Mouse (Mus musculus) hindbrain, postnatal 0 days (tissue): ENCODE results near the gene Tmsb4x. TPM values are rescaled to one million over a fixed set of nuclear protein-coding genes. Genes with fewer than 3 reads are reported as not detected.

Experiments used
- ATAC-seq: fragments of 200-750 bp; cut with Nextera tagmentation; 2 replicates; pipeline ENCODE4 v1.8.0; 2017; ENCODE audit warnings: mild to moderate bottlenecking, moderate TSS enrichment, moderate library complexity
- DNase-seq: peaks from one replicate; pipeline ENCODE4 v3.0.0-alpha.2; 2015; ENCODE audit warnings: low spot score
- H3K27ac ChIP-seq: fragments of 300-500 bp; sonication (generic); 2 replicates; pipeline ENCODE4 v1.5.1; 2014; ENCODE audit warnings: mild to moderate bottlenecking
- H3K27me3 ChIP-seq: fragments of 300-500 bp; sonication (generic); 2 replicates; pipeline ENCODE4 v1.6.1; 2014; ENCODE audit warnings: low read length, mixed read lengths; ENCODE audit not compliant: insufficient read depth
- H3K36me3 ChIP-seq: fragments of 300-500 bp; sonication (generic); 2 replicates; pipeline ENCODE4 v1.6.1; 2014; ENCODE audit warnings: low read length, mixed read lengths; ENCODE audit not compliant: insufficient read depth
- H3K4me1 ChIP-seq: fragments of 300-500 bp; sonication (generic); 2 replicates; pipeline ENCODE4 v1.6.1; 2014; ENCODE audit warnings: antibody characterized with exemption, low read length, mixed read lengths; ENCODE audit not compliant: insufficient read depth
- H3K4me2 ChIP-seq: fragments of 300-500 bp; sonication (generic); 2 replicates; pipeline ENCODE4 v1.6.1; 2014; ENCODE audit warnings: low read depth, mild to moderate bottlenecking, low read length, moderate library complexity, mixed read lengths
- H3K4me3 ChIP-seq: fragments of 300-500 bp; sonication (generic); 2 replicates; pipeline ENCODE4 v1.5.1; 2014; ENCODE audit warnings: low read length
- H3K9ac ChIP-seq: fragments of 300-500 bp; sonication (generic); replicated peaks from 2 replicates; pipeline ENCODE4 v1.6.1; 2014; ENCODE audit warnings: mild to moderate bottlenecking, low read length, moderate library complexity, mixed read lengths
- H3K9me3 ChIP-seq: fragments of 300-500 bp; sonication (generic); 2 replicates; pipeline ENCODE4 v1.6.1; 2016; ENCODE audit warnings: low read length, mixed read lengths
- CTCF ChIP-seq: IDR thresholded peaks from 2 replicates; pipeline ENCODE4 v1.5.1; 2016; ENCODE audit warnings: antibody characterized with exemption, control low read depth, low read depth
- WGBS: fragments of 180-500 bp; shearing (Covaris S2); extraction: QIAGEN DNeasy Blood & Tissue Kit; methylation state at CpG from one replicate; pipeline ENCODE4 v1.1.7; 2014; 5-methylcytosine and 5-hydroxymethylcytosine counted together
- polyA plus RNA-seq: library from polyadenylated mRNA; unstranded; fragments of >200 nt; fragmentation: Nextera tagmentation; extraction: Ambion mirVana; gene quantifications from 2 replicates; pipeline ENCODE4 v1.2.1, GENCODE M21; 2015
- total RNA-seq: library from RNA; depleted of rRNA; stranded (reverse); fragments of >200 nt; gene quantifications from 2 replicates; pipeline ENCODE4 v1.2.3, GENCODE M21; 2014; rRNA removed

Tmsb4x gene
- total and polyA plus RNA-seq, 2 experiments from 2014 or later = 879 to 4,785 TPM

- ATAC-seq (no peak), DNase-seq (no peak)
- Histone ChIP-seq H3K4me1 (no peaks in the 10 kb centered on the region), H3K4me3 (no peak overlapping the region), H3K9me3 (no peaks in the 10 kb centered on the region), H3K9ac (no peak overlapping the region), H3K27me3 (no peaks in the 10 kb centered on the region), H3K27ac (no peak overlapping the region), H3K4me2 (no peak overlapping the region), H3K36me3 (no peaks in the 10 kb centered on the region)
- 75% methylated on average over 2 of the region's 2 CpGs for WGBS
- TF ChIP-seq CTCF = no peak
Measured at GRCm38 (mm10) chrX:167171281-167171680, 37.8 kb downstream of the Tmsb4x start.

GRCm38 (mm10) chrX:167167282-167167681 is 41.8 kb downstream of the Tmsb4x start:
- no peak overlapping the region for H3K4me2 ChIP-seq
- no peak overlapping the region for H3K4me3 ChIP-seq
- H3K27ac ChIP-seq = no peak overlapping the region
- ATAC-seq (no peak), DNase-seq (no peak)
- WGBS = 61% methylated on average over 2 of the region's 2 CpGs
- H3K36me3 ChIP-seq = no peaks in the 10 kb centered on the region
- H3K27me3 ChIP-seq = no peaks in the 10 kb centered on the region
- no peak for TF ChIP-seq CTCF
- H3K4me1 ChIP-seq = no peaks in the 10 kb centered on the region
- no peaks in the 10 kb centered on the region for H3K9me3 ChIP-seq
- no peak overlapping the region for H3K9ac ChIP-seq

- no peak overlapping the region for H3K4me3 ChIP-seq
- WGBS = 82% methylated on average over 1 of the region's 1 CpGs
- H3K27me3 ChIP-seq = no peaks in the 10 kb centered on the region
- no peak for ATAC-seq
- H3K9ac ChIP-seq = no peak overlapping the region
- no peak for TF ChIP-seq CTCF
- no peak for DNase-seq
- H3K36me3 ChIP-seq = no peaks in the 10 kb centered on the region
- no peak overlapping the region for H3K27ac ChIP-seq
- H3K4me2 ChIP-seq = no peak overlapping the region
- H3K4me1 ChIP-seq = no peaks in the 10 kb centered on the region
- no peaks in the 10 kb centered on the region for H3K9me3 ChIP-seq
Measured at GRCm38 (mm10) chrX:167166051-167166450, 43.1 kb downstream of the Tmsb4x start.

GRCm38 (mm10) chrX:167157691-167158090 is 51.4 kb downstream of the Tmsb4x start:
- Histone ChIP-seq H3K9ac (no peak overlapping the region), H3K4me2 (no peak overlapping the region), H3K27me3 (no peaks in the 10 kb centered on the region), H3K4me3 (no peak overlapping the region), H3K27ac (no peak overlapping the region), H3K9me3 (no peaks in the 10 kb centered on the region), H3K36me3 (no peaks in the 10 kb centered on the region), H3K4me1 (no peaks in the 10 kb centered on the region)
- DNase-seq (no peak), ATAC-seq (no peak)
- 68% methylated on average over 4 of the region's 4 CpGs for WGBS
- TF ChIP-seq CTCF = no peak

Other genes with a start within 250 kb of the Tmsb4x start
- 0.26 and 0.40 TPM in 2 replicates for gene Tlr8, start 55.0 kb upstream of the Tmsb4x start, total RNA-seq
- gene Tlr8, start 55.0 kb upstream of the Tmsb4x start, polyA plus RNA-seq = 0.10 and 0.28 TPM in 2 replicates
- gene Tlr7, start 121.2 kb upstream of the Tmsb4x start, total RNA-seq = 1.2 and 2.1 TPM in 2 replicates
- gene Tlr7, start 121.2 kb upstream of the Tmsb4x start, polyA plus RNA-seq = 1.5 and 1.7 TPM in 2 replicates
- gene Prps2, start 173.4 kb upstream of the Tmsb4x start, total RNA-seq = 23.0 and 30.3 TPM in 2 replicates
- 14.3 and 15.4 TPM in 2 replicates for gene Prps2, start 173.4 kb upstream of the Tmsb4x start, polyA plus RNA-seq